Mouse (Mus musculus): Measurements from ENCODE around the gene Rabgef1.

DNA sequence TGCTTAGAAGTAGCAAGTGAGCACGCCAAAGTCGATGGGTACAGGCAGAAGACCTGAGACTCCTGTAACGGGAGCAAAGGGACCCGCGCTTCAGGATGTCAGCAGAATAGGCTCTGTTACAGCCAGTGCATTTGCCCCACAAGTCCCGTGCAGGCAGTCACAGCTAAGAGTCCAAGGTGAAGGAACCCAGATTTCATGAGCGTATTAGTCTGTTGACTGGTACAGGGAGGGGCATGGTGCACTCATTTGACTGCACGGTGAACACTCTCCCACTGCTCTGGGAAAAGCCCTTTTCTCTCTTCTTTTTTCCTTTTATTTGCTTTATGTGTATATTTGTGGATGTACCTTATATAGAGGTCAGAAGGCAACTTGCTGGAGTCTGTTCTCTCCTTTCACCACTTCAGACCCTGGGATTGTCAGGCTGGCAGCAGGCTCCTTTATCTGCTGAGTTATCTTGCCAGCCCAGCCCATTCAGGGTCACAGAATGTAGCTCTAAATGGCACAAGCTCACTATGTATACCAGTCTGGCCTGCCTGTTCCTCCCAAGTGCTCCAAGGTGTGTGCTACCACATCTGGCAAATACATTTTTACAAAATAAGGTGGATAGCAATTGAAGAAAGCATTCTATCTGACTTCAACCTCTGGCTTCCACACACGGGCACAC lies 12.7 kb downstream of the Rabgef1 start:
- TF ChIP-seq CTCF (IDR thresholded peaks at IDR 0.05; ENCODE audit: low read depth, low read length) = no peak
- no peak for TF ChIP-seq POLR2A (IDR thresholded peaks at IDR 0.05; ENCODE audit: extremely low read depth, insufficient read depth, low read length)
